Mouse (Mus musculus): Measurements from ENCODE around the gene Dnajb12. TPM values are rescaled to one million over a fixed set of nuclear protein-coding genes. Genes with fewer than 3 reads are reported as not detected.

Gene Dnajb12
- polyA plus RNA-seq, 1 experiment from 2014 or later: 31.3 TPM

DNA sequence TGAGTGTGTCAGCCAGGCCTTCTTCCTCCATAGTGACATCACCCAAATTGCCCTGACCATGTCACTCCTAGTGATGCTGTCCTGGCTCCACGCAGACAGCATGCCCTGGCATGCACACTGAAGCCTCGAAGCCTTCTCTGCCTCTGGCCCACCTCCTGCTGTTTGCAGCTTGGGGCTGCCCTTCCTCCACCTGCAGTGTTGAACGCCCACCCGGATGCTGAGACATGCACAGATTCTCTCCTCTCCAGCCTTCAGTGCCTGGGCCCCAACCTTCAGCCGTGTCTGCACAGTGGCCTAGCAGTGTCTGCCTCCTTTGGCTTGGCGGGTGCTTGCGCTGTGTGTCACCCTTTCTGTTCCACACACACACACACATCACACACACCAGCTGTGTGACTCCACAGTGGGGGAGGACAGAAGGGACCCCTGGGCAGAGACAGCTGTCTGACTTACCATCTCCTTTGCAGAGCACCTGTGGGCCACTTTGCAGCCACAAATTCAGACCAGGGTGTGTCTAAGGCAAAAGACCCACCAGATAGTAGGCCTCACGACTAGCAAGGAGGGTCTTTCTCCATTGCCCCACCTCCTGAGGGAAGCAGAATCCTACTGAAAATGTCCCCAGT, 22.7 kb downstream of the Dnajb12 start:
- no peak for ATAC-seq (replicated peaks; ENCODE audit: insufficient number of reproducible peaks, low FRiP score, low TSS enrichment)
- Histone ChIP-seq H3K36me3 (ENCODE audit: control insufficient read depth, insufficient read depth, low read length) (no peaks in the 10 kb centered on the region), H3K9ac (ENCODE audit: low read depth, low read length) (no peak overlapping the region), H3K27ac (ENCODE audit: low read depth, low read length) (no peak overlapping the region), H3K27me3 (ENCODE audit: control insufficient read depth, insufficient read depth, low read length) (no peaks in the 10 kb centered on the region), H3K4me3 (ENCODE audit: low read depth, low read length) (no peak overlapping the region), H3K4me2 (no peak overlapping the region; the same call in 1 of the 2 replicates), H3K4me1 (ENCODE audit: control insufficient read depth, insufficient read depth, low read length) (peaks cover 46% of the 10 kb centered on the region), H3K9me3 (replicated peaks; ENCODE audit: control insufficient read depth, low read length) (no peaks in the 10 kb centered on the region)
- 71% methylated on average over 8 of the region's 8 CpGs for WGBS (ENCODE audit: insufficient replicate concordance)

DNA sequence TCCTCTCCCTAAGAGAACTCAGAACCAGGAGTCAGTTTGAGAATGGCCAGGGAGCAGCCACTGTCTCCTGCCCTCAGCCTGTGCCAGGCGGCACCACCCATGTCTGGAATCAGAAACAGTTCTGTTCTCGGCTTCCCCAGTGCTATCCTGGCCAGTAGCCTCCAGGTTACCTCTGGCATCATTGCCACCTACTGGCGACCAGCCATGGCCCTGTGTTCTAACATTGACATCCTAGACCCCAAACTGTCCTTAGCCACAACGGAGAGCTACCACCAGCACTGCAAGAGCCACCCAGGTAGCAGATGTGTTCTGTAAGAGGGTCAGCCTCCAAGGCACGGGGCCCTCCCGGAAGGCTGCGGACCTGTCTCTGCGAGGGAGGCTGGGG, 23.2 kb downstream of the Dnajb12 start:
- no peak overlapping the region for H3K27ac ChIP-seq (ENCODE audit: low read depth, low read length)
- H3K4me3 ChIP-seq (ENCODE audit: low read depth, low read length): no peak overlapping the region
- WGBS (ENCODE audit: insufficient replicate concordance): 59% methylated on average over 8 of the region's 8 CpGs
- peaks cover 51% of the 10 kb centered on the region for H3K4me1 ChIP-seq (ENCODE audit: control insufficient read depth, insufficient read depth, low read length)
- no peak for ATAC-seq (replicated peaks; ENCODE audit: insufficient number of reproducible peaks, low FRiP score, low TSS enrichment)
- H3K4me2 ChIP-seq: no peak overlapping the region; the same call in 1 of the 2 replicates
- no peaks in the 10 kb centered on the region for H3K27me3 ChIP-seq (ENCODE audit: control insufficient read depth, insufficient read depth, low read length)
- H3K36me3 ChIP-seq (ENCODE audit: control insufficient read depth, insufficient read depth, low read length): no peaks in the 10 kb centered on the region
- no peak overlapping the region for H3K9ac ChIP-seq (ENCODE audit: low read depth, low read length)
- no peaks in the 10 kb centered on the region for H3K9me3 ChIP-seq (replicated peaks; ENCODE audit: control insufficient read depth, low read length)

DNA sequence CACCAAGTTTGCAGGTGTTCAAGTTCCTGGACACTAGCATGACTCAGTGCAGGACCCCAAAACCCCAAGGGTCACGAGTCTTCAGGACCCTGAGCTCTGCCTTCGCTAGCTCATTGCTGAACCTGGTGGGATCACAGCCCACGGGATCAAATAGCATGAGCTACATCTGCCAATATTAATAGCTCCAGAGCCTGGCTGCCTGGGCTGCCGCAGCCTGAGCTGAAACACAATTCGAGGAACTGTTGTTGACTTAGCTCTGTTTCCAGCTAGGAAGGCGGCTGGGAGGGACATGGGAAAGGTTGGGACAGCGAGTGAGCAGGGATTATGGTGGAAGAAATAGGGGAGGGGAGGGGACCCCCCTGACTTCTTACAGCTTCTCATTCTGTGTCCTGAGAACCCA, 23.8 kb downstream of the Dnajb12 start:
- no peak overlapping the region for H3K4me2 ChIP-seq
- no peak for ATAC-seq (replicated peaks; ENCODE audit: insufficient number of reproducible peaks, low FRiP score, low TSS enrichment)
- peaks cover 56% of the 10 kb centered on the region for H3K4me1 ChIP-seq (ENCODE audit: control insufficient read depth, insufficient read depth, low read length)
- no peak overlapping the region for H3K4me3 ChIP-seq (ENCODE audit: low read depth, low read length)
- H3K27me3 ChIP-seq (ENCODE audit: control insufficient read depth, insufficient read depth, low read length): no peaks in the 10 kb centered on the region
- no peaks in the 10 kb centered on the region for H3K36me3 ChIP-seq (ENCODE audit: control insufficient read depth, insufficient read depth, low read length)
- H3K9me3 ChIP-seq (replicated peaks; ENCODE audit: control insufficient read depth, low read length): no peaks in the 10 kb centered on the region
- WGBS (ENCODE audit: insufficient replicate concordance): 58% methylated on average over 7 of the region's 7 CpGs
- no peak overlapping the region; the same call in 1 of the 2 replicates for H3K27ac ChIP-seq (ENCODE audit: low read depth, low read length)
- no peak overlapping the region for H3K9ac ChIP-seq (ENCODE audit: low read depth, low read length)

DNA sequence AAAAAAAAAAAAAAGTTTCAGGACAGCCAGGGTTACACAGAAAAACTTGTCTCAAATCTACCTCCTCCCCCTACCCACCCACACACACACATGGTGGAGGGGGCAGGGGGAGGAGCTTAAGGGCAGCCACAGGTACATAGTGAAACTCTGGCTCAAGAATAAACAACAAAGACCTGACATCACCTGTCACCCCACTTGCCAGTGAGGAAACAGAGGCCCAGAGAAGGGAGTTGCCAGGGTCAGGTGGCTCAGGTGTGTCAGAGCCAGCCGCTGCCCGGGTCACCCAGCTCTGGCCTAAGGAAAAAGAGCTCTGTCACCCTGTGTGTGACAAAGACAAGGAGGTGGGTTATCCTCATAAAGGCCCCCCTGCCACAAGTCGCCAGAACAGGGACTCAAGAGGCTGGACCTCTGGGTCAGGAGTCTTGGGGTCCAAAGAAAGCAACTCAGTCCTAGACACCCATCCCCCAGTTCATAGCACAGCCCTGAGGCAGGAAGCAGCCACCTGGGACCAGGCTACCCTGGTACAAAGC, 27.8 kb downstream of the Dnajb12 start:
- WGBS (ENCODE audit: insufficient replicate concordance): 71% methylated on average over 3 of the region's 3 CpGs
- H3K9ac ChIP-seq (ENCODE audit: low read depth, low read length): peak overlapping the region; percentile 49; the same call in 1 of the 2 replicates
- no peak for ATAC-seq (replicated peaks; ENCODE audit: insufficient number of reproducible peaks, low FRiP score, low TSS enrichment)
- no peak overlapping the region for H3K4me3 ChIP-seq (ENCODE audit: low read depth, low read length)
- no peaks in the 10 kb centered on the region for H3K36me3 ChIP-seq (ENCODE audit: control insufficient read depth, insufficient read depth, low read length)
- H3K9me3 ChIP-seq (replicated peaks; ENCODE audit: control insufficient read depth, low read length): no peaks in the 10 kb centered on the region
- peaks cover 47% of the 10 kb centered on the region for H3K4me1 ChIP-seq (ENCODE audit: control insufficient read depth, insufficient read depth, low read length)
- peaks cover 5% of the 10 kb centered on the region; the same call in 1 of the 2 replicates for H3K27me3 ChIP-seq (ENCODE audit: control insufficient read depth, insufficient read depth, low read length)
- peak overlapping the region; percentile 86; the same call in 1 of the 2 replicates for H3K27ac ChIP-seq (ENCODE audit: low read depth, low read length)
- H3K4me2 ChIP-seq: no peak overlapping the region

DNA sequence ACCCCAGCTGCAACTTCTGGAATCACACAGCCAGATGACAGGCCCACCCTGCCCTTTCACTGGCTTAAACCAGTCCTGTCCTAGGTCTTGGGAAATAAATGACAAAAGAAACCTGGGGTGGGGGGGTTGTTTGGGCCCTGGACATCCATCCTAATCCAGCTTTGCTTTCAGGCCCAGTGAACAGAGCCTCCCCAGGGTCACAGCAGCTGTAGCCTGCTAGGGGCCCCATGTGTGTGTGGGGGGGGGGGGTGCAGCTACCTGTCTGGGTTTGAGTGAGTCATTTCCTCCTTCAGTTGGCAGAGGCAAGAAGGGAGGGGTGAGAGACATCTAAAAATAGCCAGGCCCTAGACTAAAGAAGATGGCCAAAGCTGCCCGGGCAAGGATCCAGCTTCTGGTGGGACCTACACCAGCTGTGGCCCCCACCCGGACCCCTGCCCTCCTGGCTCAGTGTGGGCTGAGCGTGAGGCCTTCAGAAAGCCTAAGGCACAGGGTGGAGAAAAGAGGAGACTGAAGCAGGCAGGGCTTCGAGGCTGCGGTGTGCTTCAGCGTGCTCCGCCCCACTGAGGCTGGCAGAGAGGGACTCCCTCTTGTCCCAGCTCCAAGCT, 28.4 kb downstream of the Dnajb12 start:
- peaks cover 7% of the 10 kb centered on the region; the same call in 1 of the 2 replicates for H3K27me3 ChIP-seq (ENCODE audit: control insufficient read depth, insufficient read depth, low read length)
- peak; percentile 21 for ATAC-seq (replicated peaks; ENCODE audit: insufficient number of reproducible peaks, low FRiP score, low TSS enrichment)
- peaks cover 44% of the 10 kb centered on the region for H3K4me1 ChIP-seq (ENCODE audit: control insufficient read depth, insufficient read depth, low read length)
- peak overlapping the region; percentile 49 for H3K9ac ChIP-seq (ENCODE audit: low read depth, low read length)
- peak overlapping the region; percentile 86 for H3K27ac ChIP-seq (ENCODE audit: low read depth, low read length)
- no peak overlapping the region for H3K4me3 ChIP-seq (ENCODE audit: low read depth, low read length)
- 36% methylated on average over 7 of the region's 7 CpGs for WGBS (ENCODE audit: insufficient replicate concordance)
- no peaks in the 10 kb centered on the region for H3K36me3 ChIP-seq (ENCODE audit: control insufficient read depth, insufficient read depth, low read length)
- no peaks in the 10 kb centered on the region for H3K9me3 ChIP-seq (replicated peaks; ENCODE audit: control insufficient read depth, low read length)
- peak overlapping the region; percentile 27 for H3K4me2 ChIP-seq

DNA sequence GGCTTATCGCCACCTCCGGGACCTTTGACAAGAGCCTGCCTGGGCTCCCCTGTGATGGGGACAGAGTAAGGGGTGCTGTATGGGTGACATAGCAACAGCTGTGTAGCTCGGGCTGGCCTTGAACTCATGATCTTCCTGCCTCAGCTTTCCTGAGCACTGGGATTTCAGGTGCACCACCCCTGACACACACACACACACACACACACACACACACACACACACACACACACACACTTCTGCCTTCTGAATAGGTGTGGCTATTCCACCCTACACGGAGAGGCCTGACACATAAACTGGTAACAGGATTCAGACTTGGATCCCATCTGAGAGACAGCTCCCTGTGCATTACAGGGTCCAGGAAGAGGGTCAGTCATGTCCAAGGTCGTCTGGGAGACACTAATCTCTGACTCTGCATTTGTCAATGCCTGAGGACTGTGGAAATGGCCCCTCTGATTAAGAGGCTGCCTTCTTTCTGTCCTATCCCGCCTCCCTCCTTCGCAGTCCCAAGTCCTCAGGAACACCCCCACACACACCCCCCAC, 29.5 kb downstream of the Dnajb12 start:
- H3K4me3 ChIP-seq (ENCODE audit: low read depth, low read length): no peak overlapping the region
- H3K4me2 ChIP-seq: peak overlapping the region; percentile 34
- H3K4me1 ChIP-seq (ENCODE audit: control insufficient read depth, insufficient read depth, low read length): peaks cover 36% of the 10 kb centered on the region
- H3K9ac ChIP-seq (ENCODE audit: low read depth, low read length): no peak overlapping the region
- no peaks in the 10 kb centered on the region for H3K36me3 ChIP-seq (ENCODE audit: control insufficient read depth, insufficient read depth, low read length)
- WGBS (ENCODE audit: insufficient replicate concordance): 33% methylated on average over 7 of the region's 7 CpGs
- peaks cover 7% of the 10 kb centered on the region; the same call in 1 of the 2 replicates for H3K27me3 ChIP-seq (ENCODE audit: control insufficient read depth, insufficient read depth, low read length)
- peak overlapping the region; percentile 86 for H3K27ac ChIP-seq (ENCODE audit: low read depth, low read length)
- ATAC-seq (replicated peaks; ENCODE audit: insufficient number of reproducible peaks, low FRiP score, low TSS enrichment): 0 out of 2 replicates have a peak, but pooled peaks have one; percentile 9
- no peaks in the 10 kb centered on the region for H3K9me3 ChIP-seq (replicated peaks; ENCODE audit: control insufficient read depth, low read length)

DNA sequence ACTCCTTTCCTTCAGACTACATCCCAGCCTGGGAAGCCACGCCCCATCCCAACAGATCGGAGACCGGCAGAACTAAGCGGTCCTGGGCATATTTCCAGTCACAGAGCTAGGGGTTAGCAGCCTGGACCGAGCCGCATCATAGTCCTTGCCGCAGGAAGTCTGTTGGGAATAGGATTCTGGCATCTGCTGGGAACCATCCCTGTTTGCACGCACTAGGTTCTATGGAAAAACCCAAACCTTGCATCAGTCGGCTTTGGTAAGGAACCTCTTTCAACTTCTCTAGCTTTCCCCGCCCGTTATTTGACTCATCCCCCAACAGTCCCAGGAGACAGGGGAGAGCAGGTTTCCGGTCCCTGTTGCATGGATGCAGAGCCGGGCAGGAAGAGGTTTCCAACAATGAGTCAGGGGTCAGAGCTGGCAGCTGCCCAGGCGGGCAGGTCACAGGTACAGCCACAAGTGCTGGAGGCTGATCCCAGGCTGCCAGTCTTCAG, 30.0 kb downstream of the Dnajb12 start:
- Histone ChIP-seq H3K36me3 (ENCODE audit: control insufficient read depth, insufficient read depth, low read length) (no peaks in the 10 kb centered on the region), H3K27me3 (ENCODE audit: control insufficient read depth, insufficient read depth, low read length) (peaks cover 7% of the 10 kb centered on the region; the same call in 1 of the 2 replicates), H3K4me3 (ENCODE audit: low read depth, low read length) (no peak overlapping the region), H3K4me2 (peak overlapping the region; percentile 34), H3K4me1 (ENCODE audit: control insufficient read depth, insufficient read depth, low read length) (peaks cover 36% of the 10 kb centered on the region), H3K27ac (ENCODE audit: low read depth, low read length) (peak overlapping the region; percentile 86), H3K9me3 (replicated peaks; ENCODE audit: control insufficient read depth, low read length) (no peaks in the 10 kb centered on the region), H3K9ac (ENCODE audit: low read depth, low read length) (no peak overlapping the region)
- 4% methylated on average over 14 of the region's 14 CpGs for WGBS (ENCODE audit: insufficient replicate concordance)
- ATAC-seq (replicated peaks; ENCODE audit: insufficient number of reproducible peaks, low FRiP score, low TSS enrichment): 0 out of 2 replicates have a peak, but pooled peaks have one; percentile 33

DNA sequence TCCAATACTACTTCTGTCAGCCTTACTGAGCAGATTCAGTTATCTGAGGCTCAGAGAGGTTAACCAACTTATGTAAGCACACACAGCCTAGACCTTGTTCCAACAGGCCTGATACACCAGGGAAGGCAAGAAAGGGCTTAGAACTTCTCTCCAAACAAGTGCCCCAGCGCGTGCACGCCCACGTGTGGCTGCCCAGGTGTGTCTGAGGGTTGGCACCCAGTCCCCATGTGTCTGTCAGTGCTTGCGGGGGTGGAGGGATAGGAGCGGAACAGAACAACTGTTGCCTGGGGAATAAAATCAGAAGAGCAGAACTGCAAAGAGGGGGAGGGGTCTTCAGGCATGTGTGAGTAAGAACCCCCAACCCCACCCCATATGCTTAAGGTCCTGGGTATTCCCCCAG, 31.7 kb downstream of the Dnajb12 start:
- Histone ChIP-seq H3K4me2 (peak overlapping the region; percentile 46), H3K27me3 (ENCODE audit: control insufficient read depth, insufficient read depth, low read length) (peaks cover 7% of the 10 kb centered on the region; the same call in 1 of the 2 replicates), H3K27ac (ENCODE audit: low read depth, low read length) (peak overlapping the region; percentile 37; the same call in 1 of the 2 replicates), H3K4me3 (ENCODE audit: low read depth, low read length) (peak overlapping the region; percentile 16), H3K4me1 (ENCODE audit: control insufficient read depth, insufficient read depth, low read length) (peaks cover 46% of the 10 kb centered on the region), H3K9me3 (replicated peaks; ENCODE audit: control insufficient read depth, low read length) (no peaks in the 10 kb centered on the region), H3K36me3 (ENCODE audit: control insufficient read depth, insufficient read depth, low read length) (no peaks in the 10 kb centered on the region), H3K9ac (ENCODE audit: low read depth, low read length) (no peak overlapping the region)
- 30% methylated on average over 6 of the region's 6 CpGs for WGBS (ENCODE audit: insufficient replicate concordance)
- ATAC-seq (replicated peaks; ENCODE audit: insufficient number of reproducible peaks, low FRiP score, low TSS enrichment): no peak

Data from heart, embryonic 11.5 days (tissue).